Mouse (Mus musculus) midbrain, postnatal 0 days (tissue): ENCODE measurements around the gene Hsph1. TPM values are rescaled to one million over a fixed set of nuclear protein-coding genes. Genes with fewer than 3 reads are reported as not detected.

ENCODE experiments used
- ATAC-seq: fragments of 200-750 bp; cut with Nextera tagmentation; 2 replicates; pipeline ENCODE4 v1.8.0; 2017; ENCODE audit warnings: moderate number of reproducible peaks, mild to moderate bottlenecking, moderate TSS enrichment, moderate library complexity; ENCODE audit not compliant: low FRiP score
- DNase-seq: peaks from one replicate; pipeline ENCODE4 v3.0.0-alpha.2; 2015; ENCODE audit warnings: low spot score
- H3K27ac ChIP-seq: fragments of 300-500 bp; sonication (generic); 2 replicates; pipeline ENCODE4 v1.5.1; 2014; ENCODE audit warnings: low read depth, mild to moderate bottlenecking, low read length, mixed read lengths
- H3K27me3 ChIP-seq: fragments of 300-500 bp; sonication (generic); 2 replicates; pipeline ENCODE4 v1.6.1; 2014; ENCODE audit warnings: low read length, control low read depth, mixed read lengths; ENCODE audit not compliant: insufficient read depth
- H3K36me3 ChIP-seq: fragments of 300-500 bp; sonication (generic); 2 replicates; pipeline ENCODE4 v1.6.1; 2014; ENCODE audit warnings: low read length, control low read depth, mixed read lengths; ENCODE audit not compliant: insufficient read depth
- H3K4me1 ChIP-seq: fragments of 300-500 bp; sonication (generic); 2 replicates; pipeline ENCODE4 v1.6.1; 2014; ENCODE audit warnings: mild to moderate bottlenecking, control low read depth, antibody characterized with exemption, low read length, mixed read lengths; ENCODE audit not compliant: insufficient read depth
- H3K4me2 ChIP-seq: fragments of 300-500 bp; sonication (generic); 2 replicates; pipeline ENCODE4 v1.6.1; 2014; ENCODE audit warnings: low read depth, mild to moderate bottlenecking, low read length, mixed read lengths; ENCODE audit not compliant: poor library complexity, severe bottlenecking
- H3K4me3 ChIP-seq: fragments of 300-500 bp; sonication (generic); 2 replicates; pipeline ENCODE4 v1.5.1; 2014; ENCODE audit warnings: low read depth, mild to moderate bottlenecking, low read length, moderate library complexity
- H3K9ac ChIP-seq: fragments of 300-500 bp; sonication (generic); replicated peaks from 2 replicates; pipeline ENCODE4 v1.6.1; 2014; ENCODE audit warnings: mild to moderate bottlenecking, low read length, moderate library complexity, mixed read lengths; ENCODE audit not compliant: poor library complexity, severe bottlenecking
- H3K9me3 ChIP-seq: fragments of 300-500 bp; sonication (generic); 2 replicates; pipeline ENCODE4 v1.6.1; 2016; ENCODE audit warnings: low read length, control low read depth
- CTCF ChIP-seq: IDR thresholded peaks from 2 replicates; pipeline ENCODE4 v1.5.1; 2016; ENCODE audit warnings: antibody characterized with exemption, mild to moderate bottlenecking
- WGBS: fragments of 180-500 bp; shearing (Covaris S2); extraction: QIAGEN DNeasy Blood & Tissue Kit; methylation state at CpG from one replicate; pipeline ENCODE4 v1.1.7; 2014; 5-methylcytosine and 5-hydroxymethylcytosine counted together
- polyA plus RNA-seq: library from polyadenylated mRNA; unstranded; fragments of >200 nt; fragmentation: Nextera tagmentation; extraction: Ambion mirVana; gene quantifications from 2 replicates; pipeline ENCODE4 v1.2.1, GENCODE M21; 2015
- total RNA-seq: library from RNA; depleted of rRNA; stranded (reverse); fragments of >200 nt; gene quantifications from 2 replicates; pipeline ENCODE4 v1.2.3, GENCODE M21; 2014

The Hsph1 gene
- total and polyA plus RNA-seq, 2 experiments from 2014 or later = 28.5 to 74.1 TPM

DNA sequence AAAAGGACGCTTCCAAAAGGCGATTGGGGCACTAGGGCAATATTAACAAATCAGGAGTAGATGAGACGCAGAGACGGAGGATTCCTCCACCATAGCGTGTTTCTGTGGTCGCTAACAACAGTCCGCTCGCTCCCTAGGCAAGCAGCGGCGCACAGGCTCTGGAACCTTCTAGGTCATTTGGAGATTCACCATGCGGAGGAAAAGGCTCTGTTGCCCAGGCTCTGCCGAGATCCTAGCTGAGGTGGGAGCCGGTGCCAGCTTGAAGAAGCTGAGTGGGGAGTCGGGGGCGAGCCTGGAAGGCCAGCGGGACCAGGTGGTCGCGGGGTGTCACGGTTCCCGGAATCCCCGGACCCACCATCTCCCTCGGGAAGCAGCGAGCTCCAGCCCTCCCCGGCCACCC, 620 bp downstream of the Hsph1 start:
- Histone ChIP-seq H3K4me1 (no peaks in the 10 kb centered on the region; the same call in 1 of the 2 replicates), H3K4me2 (peak overlapping the region; percentile 63), H3K9ac (peak overlapping the region; percentile 65), H3K27ac (peak overlapping the region; percentile 80), H3K36me3 (peaks cover 18% of the 10 kb centered on the region), H3K27me3 (no peaks in the 10 kb centered on the region), H3K9me3 (no peaks in the 10 kb centered on the region), H3K4me3 (peak overlapping the region; percentile 67)
- WGBS = under 1% methylated on average over 23 of the region's 24 CpGs
- no peak for TF ChIP-seq CTCF
- no peak for ATAC-seq
- peak; percentile 53 for DNase-seq

DNA sequence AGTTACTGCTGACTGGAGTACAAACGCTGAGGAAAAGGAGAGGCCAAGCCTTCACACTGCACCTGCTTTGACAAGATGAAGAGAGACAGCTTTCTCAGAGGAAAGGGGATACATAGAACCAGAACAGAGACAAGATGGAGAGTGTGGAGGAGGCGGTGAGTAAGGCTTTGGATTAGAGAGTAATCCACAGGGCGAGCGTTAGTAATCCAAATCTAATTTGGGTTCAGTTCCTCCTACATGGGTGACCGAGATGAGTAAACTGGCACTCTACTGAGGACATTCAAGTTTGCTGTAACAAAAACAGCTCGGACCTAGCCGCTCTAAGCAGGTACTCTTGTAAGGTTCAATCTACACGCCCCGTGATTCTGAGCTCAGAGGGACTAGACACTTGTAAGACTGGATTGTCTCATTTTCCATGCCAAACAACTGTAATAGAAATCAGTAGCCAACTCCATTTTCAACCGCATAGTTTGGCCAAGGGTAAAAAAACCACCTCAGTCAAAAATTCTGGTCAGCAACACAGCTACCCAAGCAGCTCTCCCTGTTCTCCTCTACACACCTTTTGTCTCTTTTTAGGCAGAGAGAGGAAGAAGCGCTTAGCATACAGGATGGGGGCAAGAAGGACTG, 1.7 kb downstream of the Hsph1 start:
- Histone ChIP-seq H3K4me2 (peak overlapping the region; percentile 63), H3K4me1 (no peaks in the 10 kb centered on the region; the same call in 1 of the 2 replicates), H3K36me3 (peaks cover 29% of the 10 kb centered on the region), H3K27me3 (no peaks in the 10 kb centered on the region), H3K27ac (no peak overlapping the region), H3K4me3 (peak overlapping the region; percentile 67), H3K9me3 (no peaks in the 10 kb centered on the region), H3K9ac (peak overlapping the region; percentile 52; the same call in 1 of the 2 replicates)
- no peak for DNase-seq
- ATAC-seq = no peak
- no peak for TF ChIP-seq CTCF
- WGBS = 62% methylated on average over 11 of the region's 11 CpGs

DNA sequence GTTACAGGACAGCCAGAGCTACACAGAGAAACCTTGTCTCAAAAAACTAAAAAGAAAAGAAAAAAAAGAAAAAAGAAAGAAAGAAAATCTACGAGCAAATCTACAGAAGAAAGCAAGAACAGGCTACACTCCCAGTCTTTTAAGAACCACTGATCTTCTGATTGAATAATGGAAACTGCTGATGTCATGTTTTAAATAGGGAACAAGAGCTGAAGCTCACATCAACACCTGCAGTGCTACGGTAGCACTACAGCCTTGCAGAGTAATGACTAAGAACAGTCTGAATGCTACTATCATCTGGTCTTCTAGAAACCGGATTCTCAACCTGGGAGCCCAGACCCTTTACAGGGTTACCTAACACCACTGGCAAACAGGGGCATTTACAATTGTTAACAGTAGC, 10.6 kb downstream of the Hsph1 start:
- no peaks in the 10 kb centered on the region for H3K27me3 ChIP-seq
- peaks cover 47% of the 10 kb centered on the region for H3K36me3 ChIP-seq
- no peak overlapping the region for H3K4me3 ChIP-seq
- ATAC-seq (no peak), DNase-seq (no peak)
- H3K9ac ChIP-seq = no peak overlapping the region
- TF ChIP-seq CTCF = no peak
- WGBS = 87% methylated on average over 3 of the region's 3 CpGs
- no peak overlapping the region for H3K4me2 ChIP-seq
- no peaks in the 10 kb centered on the region for H3K4me1 ChIP-seq
- H3K9me3 ChIP-seq = no peaks in the 10 kb centered on the region
- H3K27ac ChIP-seq = no peak overlapping the region

DNA sequence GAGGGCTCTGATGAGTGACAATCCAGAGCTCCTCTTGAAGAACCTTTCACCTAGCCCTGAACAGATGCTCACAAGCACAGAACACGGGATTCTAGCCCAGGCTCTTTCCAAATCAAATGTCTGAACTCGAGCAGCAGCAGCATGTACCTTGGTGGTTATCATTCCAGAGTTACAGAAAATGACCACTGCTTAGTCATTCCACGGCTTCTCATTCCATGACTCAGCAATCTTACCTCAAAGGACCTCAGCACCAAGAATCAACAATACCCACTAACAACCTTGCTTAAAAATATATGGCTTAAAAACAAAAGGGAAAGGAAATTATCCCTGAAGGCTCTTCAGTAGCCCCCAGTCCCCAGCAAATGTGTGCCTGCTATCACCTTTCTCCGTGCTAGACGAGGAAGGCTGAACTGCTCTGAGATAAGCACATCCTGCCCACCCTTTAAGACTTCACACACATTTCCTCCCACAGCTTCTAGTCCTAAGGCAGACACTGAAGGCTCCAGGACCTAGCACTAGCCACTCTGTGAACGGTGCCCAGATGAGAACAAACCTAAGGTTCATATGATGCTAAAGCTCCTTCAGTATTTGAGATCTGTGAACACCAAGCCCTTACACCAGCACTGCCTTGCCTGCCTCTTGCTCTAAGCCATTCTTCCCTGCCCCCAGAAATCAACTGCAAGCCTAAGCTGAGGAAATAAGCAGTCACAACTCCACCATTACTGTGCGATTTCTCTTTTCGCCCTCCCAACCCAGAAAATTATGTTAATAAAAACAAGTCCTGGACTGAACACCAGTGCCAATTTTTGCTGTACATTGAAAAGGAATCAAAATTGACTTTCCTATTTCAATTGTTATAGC, 12.1 kb downstream of the Hsph1 start:
- Histone ChIP-seq H3K4me3 (no peak overlapping the region), H3K9me3 (no peaks in the 10 kb centered on the region), H3K27me3 (no peaks in the 10 kb centered on the region), H3K36me3 (peaks cover 46% of the 10 kb centered on the region), H3K9ac (no peak overlapping the region), H3K27ac (no peak overlapping the region), H3K4me2 (no peak overlapping the region), H3K4me1 (no peaks in the 10 kb centered on the region)
- no peak for TF ChIP-seq CTCF
- no peak for ATAC-seq
- DNase-seq = no peak
- 87% methylated on average over 8 of the region's 8 CpGs for WGBS

DNA sequence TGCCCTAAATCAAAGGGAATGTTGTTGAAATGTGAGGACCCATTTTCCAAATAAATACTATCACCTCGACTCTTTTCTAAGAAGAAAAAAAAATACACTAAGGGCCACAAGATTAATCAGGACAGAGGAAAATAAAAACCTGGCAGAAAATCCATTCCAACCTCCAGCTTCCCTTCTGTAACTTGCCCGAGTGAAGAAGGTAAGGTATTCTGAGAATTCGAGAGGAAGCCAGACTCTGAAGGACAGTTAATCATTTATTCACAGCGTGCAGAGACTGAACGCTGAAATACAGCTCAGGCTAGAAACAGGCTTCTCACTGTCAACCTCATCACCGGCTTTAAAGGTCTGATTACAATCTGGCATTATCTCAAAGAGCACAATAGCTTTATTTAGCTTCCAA, 13.5 kb downstream of the Hsph1 start:
- no peaks in the 10 kb centered on the region for H3K27me3 ChIP-seq
- H3K4me2 ChIP-seq = no peak overlapping the region
- WGBS = 75% methylated on average over 6 of the region's 6 CpGs
- no peak for DNase-seq
- H3K9ac ChIP-seq = no peak overlapping the region
- no peak for ATAC-seq
- H3K27ac ChIP-seq = no peak overlapping the region
- peaks cover 56% of the 10 kb centered on the region for H3K36me3 ChIP-seq
- no peaks in the 10 kb centered on the region for H3K4me1 ChIP-seq
- no peaks in the 10 kb centered on the region for H3K9me3 ChIP-seq
- H3K4me3 ChIP-seq = no peak overlapping the region
- no peak for TF ChIP-seq CTCF

DNA sequence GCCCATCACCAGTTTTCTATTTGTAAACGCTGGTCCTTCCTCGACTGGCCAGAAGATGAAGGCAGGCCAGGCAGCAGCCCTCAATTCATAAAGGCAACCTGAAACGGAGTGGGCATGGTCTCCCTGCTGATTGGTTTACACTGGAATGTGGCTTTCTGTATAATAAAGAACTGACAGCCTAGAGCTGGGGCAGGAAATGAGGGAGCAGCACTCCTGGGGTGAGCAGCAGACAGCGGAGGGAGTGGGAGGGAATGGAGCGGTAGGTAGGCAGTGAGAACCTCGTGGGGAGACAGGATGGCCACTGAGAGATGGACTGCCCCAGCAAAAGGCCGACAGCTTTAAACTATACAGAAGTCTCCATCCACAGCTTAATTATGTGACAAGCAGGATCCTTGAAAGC, 14.0 kb downstream of the Hsph1 start:
- WGBS = 71% methylated on average over 7 of the region's 7 CpGs
- Histone ChIP-seq H3K4me3 (no peak overlapping the region), H3K27me3 (no peaks in the 10 kb centered on the region), H3K36me3 (peaks cover 60% of the 10 kb centered on the region), H3K4me1 (no peaks in the 10 kb centered on the region), H3K4me2 (no peak overlapping the region), H3K9me3 (no peaks in the 10 kb centered on the region), H3K9ac (no peak overlapping the region), H3K27ac (no peak overlapping the region)
- ATAC-seq (no peak), DNase-seq (no peak)
- TF ChIP-seq CTCF = no peak
